Mouse (Mus musculus) central nervous system, embryonic 11.5 days (tissue): ENCODE results near the gene Acer1. TPM values are rescaled to one million over a fixed set of nuclear protein-coding genes. Genes with fewer than 3 reads are reported as not detected.

ENCODE experiments used
- polyA plus RNA-seq: library from polyadenylated mRNA; depleted of rRNA; stranded (reverse); fragments of >200 nt; gene quantifications from 2 replicates; pipeline ENCODE4 v1.2.3, GENCODE M21; 2012; rRNA removed

The Acer1 gene
- polyA plus RNA-seq: not detected in 2 replicates

DNA sequence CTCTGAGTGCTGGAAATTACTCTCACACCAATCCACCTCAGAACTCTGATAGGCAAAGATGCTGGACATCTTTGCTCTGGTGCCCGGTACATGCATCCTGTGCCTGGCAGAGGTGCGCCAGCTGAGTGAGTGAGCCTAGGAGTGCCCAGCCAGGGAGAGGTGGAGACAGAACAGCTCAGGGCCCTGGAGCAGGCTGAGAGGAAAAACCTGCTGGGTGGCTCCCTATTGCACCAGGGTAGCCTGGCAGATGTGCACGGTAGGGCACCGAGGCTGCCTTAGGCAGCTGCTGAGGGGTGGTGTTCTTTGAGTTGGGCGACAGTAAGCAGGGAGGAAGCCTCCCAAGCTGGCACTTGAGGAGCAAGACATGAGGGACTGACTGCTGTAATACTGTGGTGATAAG lies at the start of gene Acer1:
TSS of gene Acer1 (minus strand) at position 114 of the 400 bp plus-strand sequence.

DNA sequence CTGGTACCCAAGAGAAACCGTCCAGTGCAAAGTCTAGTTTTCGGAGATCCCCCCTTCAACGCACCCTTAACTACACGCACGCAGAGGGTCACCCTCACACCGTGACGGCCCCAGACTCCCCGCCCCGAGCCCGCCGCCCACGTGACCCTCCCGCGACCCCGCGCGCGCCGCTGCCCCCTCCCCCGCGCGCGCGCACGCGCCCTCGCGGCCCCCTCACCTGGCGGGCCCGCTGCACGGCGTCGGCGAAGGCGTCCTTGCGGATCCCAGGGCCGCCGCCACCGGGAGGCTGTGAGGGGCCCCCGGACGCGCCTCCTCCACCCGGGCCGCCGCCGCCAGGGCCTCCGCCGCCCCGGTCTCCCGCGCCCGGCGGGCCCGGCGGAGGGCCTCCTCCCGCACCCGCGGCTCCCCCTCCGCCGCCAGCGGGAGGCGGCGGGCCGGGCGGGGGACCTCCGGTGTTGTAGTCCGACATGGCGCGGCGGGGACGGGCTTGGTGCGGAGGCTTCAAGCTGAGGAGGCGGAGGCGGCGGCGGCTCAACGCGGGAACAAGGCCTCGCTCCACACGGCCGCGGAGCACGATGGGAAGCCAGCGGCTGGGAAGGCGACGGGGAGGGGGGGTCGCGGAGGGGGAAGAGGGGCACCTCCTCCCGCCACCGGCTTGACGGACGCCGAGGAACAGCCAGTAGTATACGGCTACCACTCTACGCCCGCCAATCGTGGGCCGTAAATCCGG lies 49.2 kb upstream of the Acer1 start, which contains the start of gene Khsrp:
TSS of gene Khsrp (minus strand) at position 592 of the 730 bp plus-strand sequence.

GRCm38 (mm10) chr17:57011236-57012141 lies 29.6 kb upstream of the Acer1 start, which contains the start of the genes Gtf2f1 and Gm17949:
Gtf2f1 (minus strand) TSS chr17:57011288.
Gm17949 (plus strand) TSS chr17:57011469.

GRCm38 (mm10) chr17:56999968-57000609 lies 18.2 kb upstream of the Acer1 start, which contains the start of gene Pspn:
Pspn (minus strand) TSS chr17:57000018.

DNA sequence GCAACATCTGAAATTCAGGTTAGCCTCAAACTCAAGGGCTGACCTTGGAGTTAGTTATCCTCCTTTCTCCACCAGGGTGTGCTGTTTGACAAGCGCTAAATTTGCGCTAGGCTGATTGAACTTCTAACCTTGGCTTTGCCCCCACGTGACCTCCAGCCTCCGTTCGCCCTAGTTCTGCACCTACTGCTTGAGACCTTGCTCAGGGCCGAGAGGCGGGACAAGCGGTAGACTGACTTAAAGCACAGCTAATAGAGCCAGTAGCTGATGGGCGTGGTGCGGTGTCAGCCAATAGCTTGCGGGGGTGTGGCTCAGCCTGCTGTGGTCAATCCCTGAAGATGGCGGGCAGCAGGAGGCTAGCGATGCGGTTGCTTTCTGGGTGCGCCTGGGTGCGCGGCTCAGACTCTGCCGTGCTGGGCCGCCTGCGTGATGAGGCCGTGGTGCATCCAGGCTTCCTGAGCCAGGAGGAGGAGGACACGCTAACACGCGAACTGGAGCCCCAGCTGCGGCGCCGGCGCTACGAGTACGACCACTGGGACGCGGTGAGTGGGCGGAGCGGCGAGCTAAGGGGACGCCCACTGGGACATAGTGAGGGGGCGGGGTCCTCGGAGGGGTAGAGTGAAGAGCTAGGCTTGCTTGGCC lies 15.2 kb upstream of the Acer1 start, which contains the start of gene Alkbh7:
TSS of gene Alkbh7 (plus strand) at position 311 of the 639 bp plus-strand sequence.

GRCm38 (mm10) chr17:56990115-56990746 lies 8.3 kb upstream of the Acer1 start, which contains the start of gene Clpp:
Clpp (plus strand) TSS chr17:56990305.

GRCm38 (mm10) chr17:56935363-56936131 lies 46.4 kb downstream of the Acer1 start, which contains the start of gene Mllt1:
Mllt1 (minus strand) TSS chr17:56935415.

Other genes starting within 250 kb of the Acer1 start
- 6.7 and 11.9 TPM in 2 replicates for gene Nrtn, start 224.6 kb downstream of the Acer1 start, polyA plus RNA-seq
- 71.6 and 85.6 TPM in 2 replicates for gene Dus3l, start 217.4 kb downstream of the Acer1 start, polyA plus RNA-seq
- 3.1 and 3.6 TPM in 2 replicates for gene Prr22, start 211.9 kb downstream of the Acer1 start, polyA plus RNA-seq
- gene Rfx2, start 151.1 kb downstream of the Acer1 start, polyA plus RNA-seq: 7.5 and 8.4 TPM in 2 replicates
- not detected in 2 replicates for gene Acsbg2, start 107.7 kb downstream of the Acer1 start, polyA plus RNA-seq
- 0.04 TPM in 1 of 2 replicates, not detected in the other for gene 1700061G19Rik, start 106.6 kb downstream of the Acer1 start, polyA plus RNA-seq
- gene Mllt1, start 46.7 kb downstream of the Acer1 start, polyA plus RNA-seq: 95.9 and 103 TPM in 2 replicates
- 96.5 and 130 TPM in 2 replicates for gene Clpp, start 8.2 kb upstream of the Acer1 start, polyA plus RNA-seq
- 22.3 and 23.3 TPM in 2 replicates for gene Alkbh7, start 15.2 kb upstream of the Acer1 start, polyA plus RNA-seq
- 0.17 TPM in 1 of 2 replicates, not detected in the other for gene Pspn, start 17.9 kb upstream of the Acer1 start, polyA plus RNA-seq
- gene Gtf2f1, start 29.2 kb upstream of the Acer1 start, polyA plus RNA-seq: 82.8 and 142 TPM in 2 replicates
- gene Gm17949, start 29.3 kb upstream of the Acer1 start, polyA plus RNA-seq: 0.05 and 0.08 TPM in 2 replicates
- 132 and 136 TPM in 2 replicates for gene Khsrp, start 49.4 kb upstream of the Acer1 start, polyA plus RNA-seq
- gene Slc25a41, start 59.5 kb upstream of the Acer1 start, polyA plus RNA-seq: not detected in 2 replicates
- gene Crb3, start 77.0 kb upstream of the Acer1 start, polyA plus RNA-seq: 0.85 and 1.8 TPM in 2 replicates
- 28.0 and 35.7 TPM in 2 replicates for gene Slc25a23, start 77.7 kb upstream of the Acer1 start, polyA plus RNA-seq
- 3.9 and 5.1 TPM in 2 replicates for gene Dennd1c, start 96.4 kb upstream of the Acer1 start, polyA plus RNA-seq
- gene Tubb4a, start 105.7 kb upstream of the Acer1 start, polyA plus RNA-seq: 70.7 and 72.5 TPM in 2 replicates
- gene Tnfsf9, start 123.2 kb upstream of the Acer1 start, polyA plus RNA-seq: 6.2 and 6.5 TPM in 2 replicates
- 0.20 and 0.22 TPM in 2 replicates for gene Cd70, start 167.7 kb upstream of the Acer1 start, polyA plus RNA-seq
- gene Tnfsf14, start 212.1 kb upstream of the Acer1 start, polyA plus RNA-seq: 0.35 TPM in 2 replicates
- gene C3, start 246.0 kb upstream of the Acer1 start, polyA plus RNA-seq: 2.6 and 3.3 TPM in 2 replicates